Mouse (Mus musculus) intestine, embryonic 14.5 days (tissue): ENCODE data around the gene Myof. TPM values are rescaled to one million over a fixed set of nuclear protein-coding genes. Genes with fewer than 3 reads are reported as not detected.

Source experiments
- ATAC-seq: fragments of 200-750 bp; cut with Nextera tagmentation; replicated peaks from 2 replicates; pipeline ENCODE4 v1.8.0; 2017; ENCODE audit warnings: low read depth, moderate number of reproducible peaks, moderate TSS enrichment, moderate library complexity; ENCODE audit not compliant: low FRiP score, low TSS enrichment
- DNase-seq: peaks from one replicate; pipeline ENCODE4 v3.0.0-alpha.2; 2018; ENCODE audit warnings: low spot score
- H3K27ac ChIP-seq: fragments of 300-500 bp; sonication (generic); 2 replicates; pipeline ENCODE4 v1.5.1; 2014; ENCODE audit warnings: low read depth, mild to moderate bottlenecking, control low read depth
- H3K27me3 ChIP-seq: fragments of 300-500 bp; sonication (generic); replicated peaks from 2 replicates; pipeline ENCODE4 v1.6.1; 2014; ENCODE audit warnings: low read length, control low read depth; ENCODE audit not compliant: control insufficient read depth, insufficient read depth
- H3K36me3 ChIP-seq: fragments of 300-500 bp; sonication (generic); 2 replicates; pipeline ENCODE4 v1.6.1; 2014; ENCODE audit warnings: low read length, control low read depth; ENCODE audit not compliant: control insufficient read depth, insufficient read depth
- H3K4me1 ChIP-seq: fragments of 300-500 bp; sonication (generic); replicated peaks from 2 replicates; pipeline ENCODE4 v1.6.1; 2014; ENCODE audit warnings: low read length, control low read depth, mixed read lengths; ENCODE audit not compliant: control insufficient read depth, insufficient read depth
- H3K4me2 ChIP-seq: fragments of 300-500 bp; sonication (generic); 2 replicates; pipeline ENCODE4 v1.6.1; 2014; ENCODE audit warnings: low read length
- H3K4me3 ChIP-seq: fragments of 300-500 bp; sonication (generic); 2 replicates; pipeline ENCODE4 v1.5.1; 2014; ENCODE audit warnings: low read depth, low read length, control low read depth, mixed read lengths
- H3K9ac ChIP-seq: fragments of 300-500 bp; sonication (generic); 2 replicates; pipeline ENCODE4 v1.6.1; 2014; ENCODE audit warnings: mild to moderate bottlenecking, low read length
- H3K9me3 ChIP-seq: fragments of 300-500 bp; sonication (generic); 2 replicates; pipeline ENCODE4 v1.6.1; 2016; ENCODE audit warnings: low read length, control low read depth; ENCODE audit not compliant: control insufficient read depth
- WGBS: fragments of 180-500 bp; shearing (Covaris S2); extraction: QIAGEN DNeasy Blood & Tissue Kit; methylation state at CpG from one replicate; pipeline ENCODE4 v1.1.7; 2014; 5-methylcytosine and 5-hydroxymethylcytosine counted together
- polyA plus RNA-seq: library from polyadenylated mRNA; unstranded; fragments of >200 nt; fragmentation: Nextera tagmentation; extraction: Ambion mirVana; gene quantifications from 2 replicates; pipeline ENCODE4 v1.2.1, GENCODE M21; 2014

Myof gene
- polyA plus RNA-seq, 1 experiment from 2014 or later, result 16.7 TPM

DNA sequence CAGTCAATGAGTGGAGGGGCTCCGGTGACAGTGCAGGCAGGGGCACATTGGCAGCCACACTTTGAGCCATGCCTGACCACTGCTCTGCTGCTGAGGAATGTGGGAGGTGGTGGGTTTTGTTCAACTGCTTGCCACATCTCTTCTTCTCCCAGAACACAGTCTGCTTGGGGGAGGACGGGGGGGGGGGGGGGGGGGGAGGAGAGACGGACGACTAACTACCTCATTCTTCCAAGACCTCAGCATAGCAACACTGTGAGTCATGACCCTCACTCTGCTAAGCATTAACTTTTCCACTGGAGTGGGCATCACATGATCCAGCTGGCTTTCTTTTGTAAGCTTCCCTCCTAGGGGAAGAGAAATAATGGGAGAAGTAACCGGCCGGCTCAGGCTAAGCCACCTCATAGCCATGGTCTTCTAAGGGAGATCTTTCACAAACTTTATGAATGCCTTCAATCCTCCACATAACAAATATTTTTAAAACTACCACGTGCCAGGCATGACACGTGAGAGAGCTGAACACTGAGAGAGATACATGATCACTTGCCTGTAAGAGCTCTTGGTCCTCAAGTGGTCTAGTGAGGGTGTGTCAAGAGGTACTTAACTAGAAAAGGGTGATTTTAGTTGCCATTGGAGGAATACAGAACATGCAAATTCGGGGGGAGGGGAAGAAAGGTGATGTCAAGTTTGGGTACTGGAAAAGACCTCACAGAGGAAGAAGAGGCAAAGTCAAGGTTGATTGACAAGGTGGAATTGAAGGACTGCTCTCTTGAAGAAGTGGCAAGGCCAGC, 17.9 kb downstream of the Myof start:
- no peaks in the 10 kb centered on the region for H3K9me3 ChIP-seq
- WGBS, result 35% methylated on average over 8 of the region's 9 CpGs
- H3K4me1 ChIP-seq, result peaks cover 42% of the 10 kb centered on the region
- no peak overlapping the region for H3K4me3 ChIP-seq
- H3K4me2 ChIP-seq, result no peak overlapping the region
- no peak for DNase-seq
- no peaks in the 10 kb centered on the region for H3K36me3 ChIP-seq
- H3K9ac ChIP-seq, result no peak overlapping the region
- H3K27ac ChIP-seq, result peak overlapping the region; percentile 57
- peak; percentile 73 for ATAC-seq
- H3K27me3 ChIP-seq, result no peaks in the 10 kb centered on the region

DNA sequence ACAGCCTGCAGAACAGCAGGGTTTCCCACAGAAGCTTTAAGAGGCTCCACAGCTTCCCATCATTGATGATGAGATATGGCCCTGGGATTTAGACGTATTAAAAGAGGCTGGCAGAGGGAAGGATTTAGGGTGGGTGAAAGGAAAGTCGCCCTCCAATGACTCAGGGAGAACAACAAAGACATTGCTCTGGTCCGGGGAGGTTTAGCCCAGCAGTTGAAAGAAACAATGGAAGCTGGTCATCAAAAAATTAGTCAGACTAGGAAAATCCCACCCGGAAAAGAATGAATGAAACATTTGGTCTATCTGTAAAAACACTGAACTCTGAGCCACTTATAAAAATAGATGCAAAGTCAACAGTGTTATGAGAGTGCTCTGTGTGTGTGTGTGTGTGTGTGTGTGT, 19.8 kb downstream of the Myof start:
- no peak for DNase-seq
- Histone ChIP-seq H3K9me3 (no peaks in the 10 kb centered on the region), H3K9ac (no peak overlapping the region), H3K36me3 (no peaks in the 10 kb centered on the region), H3K4me2 (no peak overlapping the region), H3K27ac (no peak overlapping the region), H3K4me3 (no peak overlapping the region), H3K4me1 (peaks cover 30% of the 10 kb centered on the region), H3K27me3 (no peaks in the 10 kb centered on the region)
- no peak for ATAC-seq
- 78% methylated on average over 4 of the region's 4 CpGs for WGBS

DNA sequence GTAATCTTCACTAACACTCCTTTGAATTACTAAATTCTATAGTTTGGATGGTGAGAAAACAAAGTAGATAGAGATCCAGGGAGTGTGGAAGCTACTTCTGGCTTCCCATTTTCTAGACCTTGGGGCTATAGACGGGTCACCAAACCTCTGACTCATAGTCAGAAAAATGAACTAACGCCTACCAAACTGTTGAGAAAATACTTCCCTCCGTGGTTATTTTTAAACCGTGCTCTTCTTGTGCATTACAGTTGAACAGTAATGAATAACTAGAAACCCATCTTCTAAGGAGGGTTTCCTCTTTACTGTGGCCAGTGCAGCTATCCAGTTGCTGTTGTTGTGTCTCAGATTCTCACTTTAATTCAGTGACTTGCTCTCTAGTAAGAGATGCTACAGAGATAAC, 20.7 kb downstream of the Myof start:
- no peak overlapping the region for H3K9ac ChIP-seq
- H3K9me3 ChIP-seq, result no peaks in the 10 kb centered on the region
- no peaks in the 10 kb centered on the region for H3K36me3 ChIP-seq
- ATAC-seq, result no peak
- no peak overlapping the region for H3K4me3 ChIP-seq
- peaks cover 23% of the 10 kb centered on the region for H3K4me1 ChIP-seq
- H3K4me2 ChIP-seq, result no peak overlapping the region
- peak; percentile 36 for DNase-seq
- WGBS, result 63% methylated on average over 4 of the region's 4 CpGs
- no peak overlapping the region for H3K27ac ChIP-seq
- H3K27me3 ChIP-seq, result no peaks in the 10 kb centered on the region

DNA sequence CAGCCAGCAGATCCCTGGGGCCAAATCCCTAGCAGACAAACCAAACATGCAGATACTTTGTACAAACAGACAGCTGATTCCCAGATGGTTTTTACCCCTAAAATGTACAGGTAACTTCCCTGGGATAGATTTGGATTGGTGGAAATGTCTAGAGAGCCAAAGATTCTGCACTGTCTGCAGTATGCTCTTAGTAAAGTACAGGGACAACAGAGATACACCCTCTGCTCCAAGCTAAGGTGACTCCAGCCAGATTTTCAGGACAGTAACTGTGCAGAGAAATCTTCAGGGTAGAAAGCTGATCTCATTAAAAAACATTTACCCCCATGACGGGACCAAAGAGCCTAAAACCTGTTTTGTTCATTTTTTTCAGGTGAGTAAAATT, 27.5 kb downstream of the Myof start:
- no peak overlapping the region for H3K4me2 ChIP-seq
- no peak overlapping the region for H3K4me3 ChIP-seq
- 0 out of 2 replicates have a peak, but pooled peaks cover 4% of the 10 kb centered on the region for H3K4me1 ChIP-seq
- no peak overlapping the region for H3K27ac ChIP-seq
- peak; percentile 46 for DNase-seq
- H3K36me3 ChIP-seq, result no peaks in the 10 kb centered on the region
- no peaks in the 10 kb centered on the region for H3K9me3 ChIP-seq
- no peak overlapping the region for H3K9ac ChIP-seq
- ATAC-seq, result peak; percentile 59
- WGBS, result 61% methylated on average over 1 of the region's 1 CpGs
- H3K27me3 ChIP-seq, result no peaks in the 10 kb centered on the region

DNA sequence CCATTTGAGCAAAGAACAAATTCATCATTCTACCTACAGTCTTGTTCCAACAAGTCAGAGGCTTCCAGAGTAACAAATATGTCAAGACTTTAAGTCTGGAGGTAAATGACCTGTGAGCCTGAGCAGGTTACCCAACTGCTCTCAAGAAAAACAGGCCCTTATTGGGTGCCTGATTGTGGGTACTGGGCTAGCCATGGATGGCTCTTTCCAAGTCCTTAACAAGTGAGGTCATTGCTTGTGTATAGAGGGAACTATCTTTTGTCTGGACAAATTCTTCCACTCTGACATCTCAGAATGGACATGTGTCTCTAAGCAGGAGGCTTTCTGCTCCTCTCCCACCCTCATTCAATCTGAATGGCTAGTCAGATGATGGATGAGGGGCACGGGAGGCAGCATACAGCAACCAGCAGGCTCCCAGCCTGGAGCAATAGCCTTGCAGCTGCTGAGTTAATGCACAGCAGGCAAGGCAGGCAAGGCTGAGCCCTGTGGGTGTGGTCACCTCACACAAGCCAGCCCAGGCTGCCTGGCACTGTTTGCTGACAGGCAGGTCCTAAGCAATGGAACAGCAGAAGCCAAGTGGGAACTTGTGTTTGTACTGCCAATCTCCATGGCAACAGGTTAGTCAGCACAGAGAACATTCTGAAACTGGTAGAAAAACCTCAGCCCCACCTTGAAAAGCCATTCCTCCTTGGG, 28.1 kb downstream of the Myof start:
- no peak overlapping the region; the same call in 1 of the 2 replicates for H3K27ac ChIP-seq
- H3K4me2 ChIP-seq, result no peak overlapping the region
- DNase-seq (no peak), ATAC-seq (peak; percentile 95)
- no peak overlapping the region for H3K9ac ChIP-seq
- no peaks in the 10 kb centered on the region for H3K9me3 ChIP-seq
- 7% methylated on average over 1 of the region's 1 CpGs for WGBS
- no peaks in the 10 kb centered on the region for H3K27me3 ChIP-seq
- no peak overlapping the region for H3K4me3 ChIP-seq
- H3K4me1 ChIP-seq, result 0 out of 2 replicates have a peak, but pooled peaks cover 4% of the 10 kb centered on the region
- H3K36me3 ChIP-seq, result no peaks in the 10 kb centered on the region

DNA sequence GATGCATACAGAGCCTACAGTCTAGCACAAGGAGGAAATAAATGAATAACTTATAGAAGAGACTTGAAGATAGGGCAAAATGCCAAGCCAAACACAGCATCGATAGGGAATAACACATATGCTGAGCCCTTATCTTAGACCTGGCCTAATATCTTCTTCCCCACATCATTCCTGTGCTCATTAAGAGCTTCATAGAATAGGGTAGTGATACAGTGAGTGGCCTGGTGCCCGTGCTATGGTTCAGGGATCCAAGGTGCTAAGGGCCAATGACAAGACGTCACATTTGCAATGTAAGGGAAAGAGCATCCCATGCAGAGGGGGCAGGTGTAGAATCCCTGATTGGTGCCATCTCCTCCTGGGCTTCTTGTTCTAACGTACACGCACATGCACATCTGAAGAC, 28.9 kb downstream of the Myof start:
- H3K9me3 ChIP-seq, result no peaks in the 10 kb centered on the region
- H3K4me1 ChIP-seq, result 0 out of 2 replicates have a peak, but pooled peaks cover 4% of the 10 kb centered on the region
- no peaks in the 10 kb centered on the region for H3K36me3 ChIP-seq
- no peak overlapping the region for H3K4me2 ChIP-seq
- H3K27me3 ChIP-seq, result no peaks in the 10 kb centered on the region
- 82% methylated on average over 5 of the region's 5 CpGs for WGBS
- DNase-seq (no peak), ATAC-seq (no peak)
- no peak overlapping the region for H3K4me3 ChIP-seq
- H3K9ac ChIP-seq, result no peak overlapping the region
- H3K27ac ChIP-seq, result no peak overlapping the region

DNA sequence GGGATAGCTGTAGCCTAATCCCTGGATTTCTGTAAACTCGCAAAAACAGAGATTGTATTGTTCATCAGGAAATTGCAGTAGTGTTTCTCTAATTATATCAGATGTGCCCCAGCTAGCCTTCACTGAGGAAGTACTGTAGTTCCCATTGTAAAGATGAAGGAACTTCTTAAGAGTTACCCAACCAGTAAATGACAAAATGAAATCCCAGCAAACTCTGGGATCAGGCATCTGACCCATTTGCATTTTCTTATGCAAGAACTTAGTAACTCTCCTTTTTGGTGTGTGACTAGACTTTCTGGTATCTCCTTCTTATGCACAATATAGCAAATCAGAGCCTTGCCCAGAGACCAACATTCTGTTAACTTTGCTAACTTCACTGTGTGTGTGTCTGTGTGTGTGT, 32.0 kb downstream of the Myof start:
- Histone ChIP-seq H3K36me3 (no peaks in the 10 kb centered on the region), H3K27me3 (no peaks in the 10 kb centered on the region), H3K4me1 (0 out of 2 replicates have a peak, but pooled peaks cover 4% of the 10 kb centered on the region), H3K4me3 (no peak overlapping the region), H3K4me2 (no peak overlapping the region), H3K9me3 (no peaks in the 10 kb centered on the region), H3K9ac (no peak overlapping the region), H3K27ac (no peak overlapping the region)
- 80% methylated on average over 1 of the region's 1 CpGs for whole genome bisulfite sequencing
- ATAC-seq, result no peak
- no peak for DNase-seq

DNA sequence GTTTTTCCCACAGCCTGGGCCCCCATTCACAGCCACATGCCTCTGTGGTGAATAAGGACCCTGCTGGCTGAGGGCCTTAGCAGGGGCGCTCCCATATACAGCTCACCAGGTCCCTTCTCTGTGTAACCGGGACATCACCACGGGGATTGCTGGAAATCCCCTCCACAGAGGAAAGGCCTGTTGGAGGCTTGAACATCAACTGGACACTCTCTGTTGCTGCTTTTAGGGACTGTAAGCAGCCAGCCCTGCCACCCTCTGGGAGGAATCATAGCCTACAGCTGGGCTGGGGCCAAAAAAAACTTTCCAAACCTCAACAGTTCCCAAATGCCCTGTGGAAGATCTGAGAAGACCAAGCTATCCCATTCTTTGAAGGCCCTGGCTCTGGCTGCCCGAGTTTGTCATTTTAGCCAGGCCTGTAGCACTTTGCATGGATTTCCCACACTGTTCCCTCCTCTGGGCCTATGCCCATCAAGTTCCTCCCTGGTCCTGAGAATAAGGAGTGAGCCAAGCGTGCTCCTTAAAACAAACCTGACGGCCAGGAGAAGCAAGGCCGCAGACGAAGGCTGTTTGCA, 38.5 kb downstream of the Myof start:
- no peak for DNase-seq
- 74% methylated on average over 8 of the region's 8 CpGs for WGBS
- H3K4me1 ChIP-seq, result peaks cover 17% of the 10 kb centered on the region
- no peaks in the 10 kb centered on the region for H3K27me3 ChIP-seq
- no peak overlapping the region for H3K9ac ChIP-seq
- H3K36me3 ChIP-seq, result no peaks in the 10 kb centered on the region; the same call in 1 of the 2 replicates
- no peak overlapping the region for H3K4me3 ChIP-seq
- H3K27ac ChIP-seq, result 0 out of 2 replicates have a peak overlapping the region, but pooled peaks have one; percentile 22
- no peak for ATAC-seq
- H3K9me3 ChIP-seq, result no peaks in the 10 kb centered on the region
- H3K4me2 ChIP-seq, result no peak overlapping the region
